Mouse (Mus musculus): Measurements from ENCODE around the gene Akap11.

Akap11 gene

DNA sequence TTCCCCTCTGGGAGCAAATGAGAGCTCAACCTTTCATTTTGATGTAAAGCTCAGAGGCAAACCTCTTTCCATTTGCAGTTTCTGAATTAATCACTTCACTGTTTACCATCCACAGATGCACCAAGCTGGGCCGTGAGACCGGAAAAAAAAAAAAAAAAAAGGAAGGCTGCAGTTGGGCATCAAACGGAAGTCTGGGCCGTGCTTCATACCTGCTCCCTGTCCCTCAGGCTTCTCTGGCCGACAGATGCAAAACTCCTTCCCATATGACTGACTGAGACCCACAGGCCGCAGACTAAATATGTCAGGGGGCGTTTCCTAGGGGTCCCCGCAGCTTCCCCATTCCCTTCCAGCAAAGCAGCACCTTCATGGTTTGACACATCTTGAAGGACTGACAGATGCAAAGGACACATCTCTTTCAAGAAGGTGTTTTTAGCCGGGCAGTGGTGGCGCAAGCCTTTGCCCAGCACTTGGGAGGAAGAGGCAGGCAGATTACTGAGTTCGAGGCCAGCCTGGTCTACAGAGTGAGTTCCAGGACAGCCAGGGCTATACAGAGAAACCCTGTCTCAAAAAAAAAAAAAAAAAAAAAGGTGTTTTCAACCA is 87.7 kb downstream of the Akap11 start:
- DNase-seq (ENCODE audit: low read depth, low spot score): no peak

DNA sequence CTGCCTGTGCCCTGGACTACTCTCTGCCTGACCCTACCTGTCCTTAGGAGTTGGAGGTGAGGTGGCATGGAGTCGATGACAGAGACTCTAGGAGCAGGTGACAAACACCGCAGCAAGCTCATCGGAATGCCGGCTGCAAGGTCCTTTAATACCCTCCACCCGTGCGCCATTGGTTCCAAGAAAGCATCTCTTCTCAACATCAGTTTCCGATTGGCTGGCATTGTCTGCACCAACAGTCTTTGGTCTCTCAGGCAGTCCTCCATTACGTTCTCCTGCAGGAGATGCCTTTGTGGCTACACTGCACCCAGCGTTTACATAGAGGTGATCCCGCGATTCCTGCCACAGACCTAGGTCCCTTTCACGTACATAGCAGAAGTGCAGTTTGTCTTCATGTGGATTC is 88.6 kb downstream of the Akap11 start:
- DNase-seq (ENCODE audit: low read depth, low spot score): no peak

DNA sequence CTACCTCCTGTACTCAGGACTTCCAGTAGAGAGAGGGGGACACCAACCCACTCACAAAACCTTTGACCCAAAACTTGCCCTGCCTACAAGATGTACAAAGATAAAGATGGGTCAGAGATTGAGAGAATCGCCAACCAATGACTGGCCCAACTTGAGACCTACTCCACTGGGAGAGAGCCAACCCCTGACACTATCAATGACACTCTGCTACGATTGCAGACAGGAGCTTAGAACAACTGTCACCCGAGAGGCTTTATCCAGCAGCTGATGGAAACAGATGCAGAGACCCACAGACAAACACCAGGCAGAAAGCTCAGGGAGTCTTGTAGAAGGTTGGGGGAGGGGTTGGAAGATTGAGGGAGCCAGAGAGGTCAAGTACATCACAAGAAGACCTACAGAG is 89.1 kb downstream of the Akap11 start:
- DNase-seq (ENCODE audit: low read depth, low spot score): no peak

Data from brain, embryonic 18.5 days (tissue).